Mouse (Mus musculus) neural tube, embryonic 12.5 days (tissue): ENCODE data around the gene Sfxn4. TPM values are rescaled to one million over a fixed set of nuclear protein-coding genes. Genes with fewer than 3 reads are reported as not detected.

Source experiments
- ATAC-seq: fragments of 200-750 bp; cut with Nextera tagmentation; 2 replicates; pipeline ENCODE4 v1.8.0; 2017; ENCODE audit warnings: low read depth, mild to moderate bottlenecking, moderate TSS enrichment, moderate library complexity; ENCODE audit not compliant: low FRiP score
- H3K27ac ChIP-seq: fragments of 300-500 bp; sonication (generic); 2 replicates; pipeline ENCODE4 v1.5.1; 2016
- H3K27me3 ChIP-seq: fragments of 300-500 bp; sonication (generic); replicated peaks from 2 replicates; pipeline ENCODE4 v1.6.1; 2016; ENCODE audit warnings: mild to moderate bottlenecking
- H3K36me3 ChIP-seq: fragments of 300-500 bp; sonication (generic); 2 replicates; pipeline ENCODE4 v1.6.1; 2016; ENCODE audit warnings: mild to moderate bottlenecking
- H3K4me1 ChIP-seq: fragments of 300-500 bp; sonication (generic); 2 replicates; pipeline ENCODE4 v1.6.1; 2016
- H3K4me2 ChIP-seq: fragments of 300-500 bp; sonication (generic); replicated peaks from 2 replicates; pipeline ENCODE4 v1.6.1; 2016; ENCODE audit warnings: mild to moderate bottlenecking
- H3K4me3 ChIP-seq: fragments of 300-500 bp; sonication (generic); 2 replicates; pipeline ENCODE4 v1.5.1; 2016
- H3K9ac ChIP-seq: fragments of 300-500 bp; sonication (generic); 2 replicates; pipeline ENCODE4 v1.6.1; 2016; ENCODE audit warnings: mild to moderate bottlenecking
- H3K9me3 ChIP-seq: fragments of 300-500 bp; sonication (generic); 2 replicates; pipeline ENCODE4 v1.6.1; 2016; ENCODE audit warnings: mild to moderate bottlenecking
- WGBS: fragments of 180-500 bp; shearing (Covaris S2); methylation state at CpG from one replicate; pipeline ENCODE4 v1.1.7; 2016; 5-methylcytosine and 5-hydroxymethylcytosine counted together
- polyA plus RNA-seq: library from polyadenylated mRNA; unstranded; fragments of >200 nt; fragmentation: Nextera tagmentation; extraction: Ambion mirVana; gene quantifications from 2 replicates; pipeline ENCODE4 v1.2.1, GENCODE M21; 2016

Sfxn4 gene
- polyA plus RNA-seq, 1 experiment from 2014 or later, result 14.2 TPM

DNA sequence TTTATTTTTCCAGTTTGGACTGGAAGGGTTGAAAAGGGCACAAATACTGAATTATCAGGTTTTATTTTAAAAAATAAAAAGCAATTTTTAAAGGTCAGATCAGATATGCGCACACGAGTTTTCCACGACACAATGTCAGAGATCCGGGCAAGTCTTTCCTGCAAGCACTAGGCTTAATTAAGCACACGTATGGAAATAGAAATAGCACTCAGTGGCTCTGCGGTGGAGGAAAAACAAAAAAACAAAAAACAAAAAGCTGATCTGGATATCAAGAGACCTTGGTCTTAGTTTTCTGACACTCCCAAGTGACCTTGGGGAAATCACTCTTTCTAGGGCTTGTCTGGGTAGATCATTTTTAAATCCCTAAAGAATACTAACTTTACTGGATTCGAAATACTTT is 71.8 kb downstream of the Sfxn4 start:
- no peaks in the 10 kb centered on the region for H3K9me3 ChIP-seq
- peak overlapping the region; percentile 91; the same call in 1 of the 2 replicates for H3K27ac ChIP-seq
- H3K4me1 ChIP-seq, result peaks cover 11% of the 10 kb centered on the region
- 3% methylated on average over 7 of the region's 7 CpGs for WGBS
- H3K36me3 ChIP-seq, result no peaks in the 10 kb centered on the region
- peak overlapping the region; percentile 63 for H3K4me2 ChIP-seq
- no peaks in the 10 kb centered on the region for H3K27me3 ChIP-seq
- ATAC-seq, result no peak
- peak overlapping the region; percentile 99 for H3K4me3 ChIP-seq
- peak overlapping the region; percentile 99 for H3K9ac ChIP-seq

GRCm38 (mm10) chr19:60788214-60788960 is 72.9 kb downstream of the Sfxn4 start:
- WGBS, result 53% methylated on average over 6 of the region's 6 CpGs
- peak overlapping the region; percentile 63 for H3K4me2 ChIP-seq
- no peak overlapping the region for H3K27ac ChIP-seq
- 0 out of 2 replicates have a peak overlapping the region, but pooled peaks have one; percentile 29 for H3K9ac ChIP-seq
- ATAC-seq, result no peak
- no peaks in the 10 kb centered on the region for H3K36me3 ChIP-seq
- no peaks in the 10 kb centered on the region for H3K27me3 ChIP-seq
- no peak overlapping the region for H3K4me3 ChIP-seq
- H3K9me3 ChIP-seq, result no peaks in the 10 kb centered on the region
- peaks cover 11% of the 10 kb centered on the region for H3K4me1 ChIP-seq

DNA sequence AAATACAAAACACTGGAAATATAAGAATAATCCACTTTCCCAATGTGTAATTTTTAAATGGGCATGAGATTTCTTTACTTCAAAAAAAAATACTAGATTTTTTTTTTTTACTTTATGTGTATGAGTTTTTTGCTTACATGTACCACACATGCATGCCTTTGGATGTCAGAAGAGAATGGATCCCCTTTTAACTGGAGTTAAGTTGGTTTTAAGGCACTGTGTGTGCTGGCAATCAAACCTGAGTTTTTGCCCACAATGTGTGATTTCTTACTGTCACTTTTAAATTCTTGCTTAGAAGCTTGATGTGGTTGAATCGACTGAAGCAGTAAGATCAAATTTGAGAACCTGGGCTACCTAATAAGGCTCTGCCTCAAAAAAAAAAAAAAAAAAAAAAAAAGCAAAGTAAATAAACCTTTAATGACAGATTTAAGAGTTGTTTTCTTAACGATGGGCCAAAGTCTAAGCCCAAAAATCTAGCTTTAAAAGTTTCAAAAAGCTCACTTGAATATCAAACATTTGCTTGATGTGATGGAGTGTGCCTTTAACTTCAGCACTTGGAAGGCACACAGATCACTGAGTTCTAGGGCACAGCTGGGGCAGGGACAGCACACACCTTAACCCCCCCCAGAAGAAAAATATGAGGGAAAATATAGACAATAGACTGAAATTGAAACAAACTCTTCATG is 73.7 kb downstream of the Sfxn4 start:
- H3K27ac ChIP-seq, result no peak overlapping the region
- WGBS, result 80% methylated on average over 2 of the region's 2 CpGs
- H3K4me1 ChIP-seq, result peaks cover 11% of the 10 kb centered on the region
- H3K9me3 ChIP-seq, result no peaks in the 10 kb centered on the region
- peak overlapping the region; percentile 41 for H3K4me2 ChIP-seq
- H3K9ac ChIP-seq, result no peak overlapping the region
- no peaks in the 10 kb centered on the region for H3K27me3 ChIP-seq
- no peak for ATAC-seq
- no peaks in the 10 kb centered on the region for H3K36me3 ChIP-seq
- H3K4me3 ChIP-seq, result no peak overlapping the region

Other genes with a start within 250 kb of the Sfxn4 start
- gene Nanos1, start 105.5 kb downstream of the Sfxn4 start, polyA plus RNA-seq, result 7.7 and 8.5 TPM in 2 replicates
- 115 and 121 TPM in 2 replicates for gene Eif3a, start 70.8 kb downstream of the Sfxn4 start, polyA plus RNA-seq
- 34.8 and 35.5 TPM in 2 replicates for gene Fam45a, start 49.9 kb downstream of the Sfxn4 start, polyA plus RNA-seq
- 98.7 and 102 TPM in 2 replicates for gene Prdx3, start 13.1 kb upstream of the Sfxn4 start, polyA plus RNA-seq
- 2.8 and 3.4 TPM in 2 replicates for gene Grk5, start 28.3 kb upstream of the Sfxn4 start, polyA plus RNA-seq